Mouse (Mus musculus) forebrain, postnatal 0 days (tissue): ENCODE data around the gene Nek11. TPM values are rescaled to one million over a fixed set of nuclear protein-coding genes. Genes with fewer than 3 reads are reported as not detected.

ENCODE experiments used
- ATAC-seq: fragments of 200-750 bp; cut with Nextera tagmentation; 2 replicates; pipeline ENCODE4 v1.8.0; 2017; ENCODE audit warnings: mild to moderate bottlenecking, moderate library complexity
- DNase-seq: peaks from one replicate; pipeline ENCODE4 v3.0.0-alpha.2; 2015
- H3K27ac ChIP-seq: fragments of 300-500 bp; sonication (generic); 2 replicates; pipeline ENCODE4 v1.5.1; 2014; ENCODE audit warnings: low read depth, mild to moderate bottlenecking, antibody characterized with exemption, low read length, moderate library complexity, mixed read lengths
- H3K27me3 ChIP-seq: fragments of 300-500 bp; sonication (generic); 2 replicates; pipeline ENCODE4 v1.6.1; 2014; ENCODE audit warnings: mild to moderate bottlenecking, low read length, mixed read lengths; ENCODE audit not compliant: insufficient read depth
- H3K36me3 ChIP-seq: fragments of 300-500 bp; sonication (generic); 2 replicates; pipeline ENCODE4 v1.6.1; 2014; ENCODE audit warnings: mild to moderate bottlenecking, moderate library complexity; ENCODE audit not compliant: insufficient read depth
- H3K4me1 ChIP-seq: fragments of 300-500 bp; sonication (generic); 2 replicates; pipeline ENCODE4 v1.6.1; 2014; ENCODE audit warnings: antibody characterized with exemption; ENCODE audit not compliant: insufficient read depth
- H3K4me2 ChIP-seq: fragments of 300-500 bp; sonication (generic); 2 replicates; pipeline ENCODE4 v1.6.1; 2014; ENCODE audit warnings: low read depth, mild to moderate bottlenecking, moderate library complexity
- H3K4me3 ChIP-seq: fragments of 300-500 bp; sonication (generic); 2 replicates; pipeline ENCODE4 v1.5.1; 2014; ENCODE audit warnings: low read depth, low read length, mixed read lengths
- H3K9ac ChIP-seq: fragments of 300-500 bp; sonication (generic); 2 replicates; pipeline ENCODE4 v1.6.1; 2014; ENCODE audit warnings: mild to moderate bottlenecking
- H3K9me3 ChIP-seq: fragments of 300-500 bp; sonication (generic); 2 replicates; pipeline ENCODE4 v1.6.1; 2016; ENCODE audit warnings: low read length
- CTCF ChIP-seq: sonication (generic); IDR thresholded peaks from 2 replicates; pipeline ENCODE4 v1.5.1; 2016; ENCODE audit warnings: antibody characterized with exemption, control low read depth, low read depth
- WGBS: fragments of 180-500 bp; shearing (Covaris S2); extraction: QIAGEN DNeasy Blood & Tissue Kit; methylation state at CpG from one replicate; pipeline ENCODE4 v1.1.7; 2014; 5-methylcytosine and 5-hydroxymethylcytosine counted together
- polyA plus RNA-seq: library from polyadenylated mRNA; unstranded; fragments of >200 nt; fragmentation: Nextera tagmentation; extraction: Ambion mirVana; gene quantifications from 2 replicates; pipeline ENCODE4 v1.2.1, GENCODE M21; 2015
- total RNA-seq: library from RNA; depleted of rRNA; stranded (reverse); fragments of >200 nt; gene quantifications from 2 replicates; pipeline ENCODE4 v1.2.3, GENCODE M21; 2014

Gene Nek11
- total and polyA plus RNA-seq, 2 experiments from 2014 or later, result 3.3 to 4.1 TPM

DNA sequence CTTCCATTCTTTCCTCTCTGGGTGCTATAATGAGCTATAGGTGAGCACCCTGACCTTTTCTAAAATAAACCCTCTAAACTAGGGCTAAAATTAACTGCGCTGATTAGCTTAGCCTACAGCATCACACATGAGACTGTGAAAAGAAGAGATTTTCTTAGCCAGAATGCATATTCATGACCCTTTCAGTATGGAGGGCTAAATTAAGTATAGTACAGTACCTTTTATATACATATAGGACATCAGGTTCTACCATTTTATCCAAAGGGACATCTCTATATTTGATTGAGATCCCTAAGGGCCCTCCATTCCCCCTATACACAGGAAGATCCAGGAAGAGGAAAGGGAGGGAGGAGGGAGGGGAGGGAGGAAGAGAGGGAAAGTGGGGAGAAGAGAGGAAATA lies 141.2 kb downstream of the Nek11 start:
- Histone ChIP-seq H3K4me1 (0 out of 2 replicates have a peak, but pooled peaks cover 3% of the 10 kb centered on the region), H3K9ac (no peak overlapping the region), H3K9me3 (no peaks in the 10 kb centered on the region), H3K4me3 (no peak overlapping the region), H3K27ac (no peak overlapping the region), H3K36me3 (no peaks in the 10 kb centered on the region), H3K27me3 (no peaks in the 10 kb centered on the region), H3K4me2 (no peak overlapping the region)
- WGBS, result 71% methylated on average over 1 of the region's 1 CpGs
- DNase-seq (no peak), ATAC-seq (no peak)
- TF ChIP-seq CTCF, result no peak

DNA sequence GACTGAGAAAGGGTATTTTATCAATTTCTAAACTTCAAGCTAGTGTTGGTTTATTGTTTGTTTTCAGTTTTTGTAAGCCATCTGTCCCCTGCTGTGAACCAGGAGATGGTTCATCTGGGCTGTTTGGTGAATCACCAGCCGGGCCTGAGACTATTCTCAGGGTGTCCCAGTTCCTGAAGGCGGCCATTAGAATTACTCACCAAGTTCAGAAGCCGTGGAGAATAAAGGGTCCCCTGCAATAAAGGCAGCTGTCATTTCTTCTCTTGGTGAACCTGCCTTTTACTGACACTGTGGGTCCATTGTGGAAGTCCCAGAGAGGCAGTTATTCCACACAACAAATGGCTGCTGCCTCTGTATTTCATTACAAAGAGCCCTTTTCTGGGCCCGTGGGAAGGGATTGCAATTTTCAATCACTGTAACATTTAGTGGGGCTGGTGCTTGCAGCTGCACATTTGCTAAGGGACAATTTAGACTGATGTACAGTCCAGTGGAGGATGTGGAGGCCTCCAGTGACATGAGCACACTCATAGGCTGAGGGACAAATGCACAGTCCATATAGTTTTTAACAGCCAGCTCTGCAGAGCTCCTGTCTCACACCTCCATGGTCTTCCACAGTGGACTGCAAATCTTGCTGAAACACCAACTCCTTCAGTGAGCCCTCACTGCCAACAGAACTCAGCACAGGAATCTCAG lies 142.8 kb downstream of the Nek11 start:
- no peaks in the 10 kb centered on the region for H3K9me3 ChIP-seq
- no peak overlapping the region for H3K27ac ChIP-seq
- H3K4me1 ChIP-seq, result no peaks in the 10 kb centered on the region
- DNase-seq (no peak), ATAC-seq (peak; percentile 32)
- H3K36me3 ChIP-seq, result no peaks in the 10 kb centered on the region
- TF ChIP-seq CTCF, result no peak
- no peaks in the 10 kb centered on the region for H3K27me3 ChIP-seq
- H3K4me3 ChIP-seq, result no peak overlapping the region
- WGBS, result 32% methylated on average over 4 of the region's 4 CpGs
- H3K4me2 ChIP-seq, result no peak overlapping the region
- no peak overlapping the region for H3K9ac ChIP-seq

DNA sequence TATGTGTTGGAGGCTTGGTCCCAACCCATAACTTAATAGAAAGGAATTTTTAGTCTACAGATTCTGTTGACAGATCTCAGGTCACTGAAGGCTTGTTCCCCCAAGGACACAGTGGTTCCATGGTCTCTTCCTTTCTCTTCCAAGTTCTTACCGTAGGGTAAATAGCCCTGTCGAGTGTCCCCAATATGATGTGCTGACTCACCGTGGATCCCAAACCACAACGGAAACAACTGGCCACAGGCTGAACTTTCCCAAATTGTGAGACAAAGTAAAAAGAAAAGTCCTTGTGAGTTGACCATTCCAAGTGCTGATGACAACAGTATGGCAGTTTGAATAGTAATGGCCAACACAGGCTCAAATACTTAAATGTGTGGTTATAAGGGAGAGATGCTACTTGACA lies 144.1 kb downstream of the Nek11 start:
- H3K9ac ChIP-seq, result no peak overlapping the region
- no peaks in the 10 kb centered on the region for H3K27me3 ChIP-seq
- WGBS, result 96% methylated on average over 4 of the region's 4 CpGs
- H3K36me3 ChIP-seq, result no peaks in the 10 kb centered on the region
- no peak overlapping the region for H3K27ac ChIP-seq
- H3K4me2 ChIP-seq, result no peak overlapping the region
- H3K4me1 ChIP-seq, result no peaks in the 10 kb centered on the region
- ATAC-seq (no peak), DNase-seq (no peak)
- no peak for TF ChIP-seq CTCF
- H3K4me3 ChIP-seq, result no peak overlapping the region
- H3K9me3 ChIP-seq, result no peaks in the 10 kb centered on the region

DNA sequence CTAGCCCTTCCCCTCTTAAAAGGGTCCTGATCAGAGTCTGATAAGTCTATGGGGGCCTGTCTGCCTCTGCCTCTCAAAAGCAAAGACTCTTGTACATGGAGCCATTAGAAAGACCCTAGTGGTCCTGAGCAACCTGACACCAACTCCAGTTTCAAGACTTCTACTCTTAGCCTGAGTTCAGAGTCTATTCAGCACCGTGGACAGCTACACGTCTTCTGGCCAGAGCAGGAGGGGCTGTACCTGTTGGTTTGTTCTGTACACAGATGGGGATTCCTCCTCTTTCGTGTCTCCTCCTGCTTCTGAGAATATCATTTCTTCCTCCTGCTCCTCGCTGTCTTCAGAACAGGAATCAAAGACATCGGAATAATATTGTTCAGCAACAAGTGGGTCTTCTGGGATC lies 151.3 kb downstream of the Nek11 start:
- WGBS, result 40% methylated on average over 5 of the region's 5 CpGs
- H3K4me2 ChIP-seq, result no peak overlapping the region
- ATAC-seq (no peak), DNase-seq (no peak)
- no peaks in the 10 kb centered on the region for H3K36me3 ChIP-seq
- no peaks in the 10 kb centered on the region for H3K4me1 ChIP-seq
- TF ChIP-seq CTCF, result no peak
- H3K27ac ChIP-seq, result no peak overlapping the region
- no peak overlapping the region for H3K4me3 ChIP-seq
- H3K9ac ChIP-seq, result no peak overlapping the region
- H3K9me3 ChIP-seq, result no peaks in the 10 kb centered on the region
- no peaks in the 10 kb centered on the region for H3K27me3 ChIP-seq

DNA sequence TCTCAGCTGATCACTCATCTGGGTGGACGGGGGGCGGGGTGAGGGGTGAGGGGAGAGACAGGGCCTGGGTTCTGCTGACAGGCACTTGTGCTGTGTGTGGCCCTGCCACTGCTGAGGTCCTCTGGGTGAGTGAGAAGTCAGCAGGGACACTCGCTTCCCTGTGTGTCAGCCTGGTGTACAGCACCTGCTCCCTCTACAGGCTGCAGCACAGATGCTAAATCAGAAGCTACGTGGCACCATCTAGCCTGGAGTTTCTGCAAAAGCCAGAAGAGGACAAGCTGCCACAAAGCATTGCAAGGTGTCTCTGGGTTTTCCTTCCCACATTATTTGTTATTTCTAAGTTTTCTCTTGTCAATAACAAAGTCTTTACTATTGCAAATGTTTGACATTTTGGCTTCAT lies 180.9 kb downstream of the Nek11 start:
- DNase-seq (no peak), ATAC-seq (no peak; the same call in 1 of the 2 replicates)
- Histone ChIP-seq H3K4me2 (no peak overlapping the region), H3K36me3 (no peaks in the 10 kb centered on the region), H3K9ac (no peak overlapping the region), H3K27ac (no peak overlapping the region), H3K4me1 (no peaks in the 10 kb centered on the region), H3K4me3 (no peak overlapping the region), H3K27me3 (no peaks in the 10 kb centered on the region), H3K9me3 (no peaks in the 10 kb centered on the region)
- 59% methylated on average over 4 of the region's 4 CpGs for WGBS
- peak; percentile 51 for TF ChIP-seq CTCF

DNA sequence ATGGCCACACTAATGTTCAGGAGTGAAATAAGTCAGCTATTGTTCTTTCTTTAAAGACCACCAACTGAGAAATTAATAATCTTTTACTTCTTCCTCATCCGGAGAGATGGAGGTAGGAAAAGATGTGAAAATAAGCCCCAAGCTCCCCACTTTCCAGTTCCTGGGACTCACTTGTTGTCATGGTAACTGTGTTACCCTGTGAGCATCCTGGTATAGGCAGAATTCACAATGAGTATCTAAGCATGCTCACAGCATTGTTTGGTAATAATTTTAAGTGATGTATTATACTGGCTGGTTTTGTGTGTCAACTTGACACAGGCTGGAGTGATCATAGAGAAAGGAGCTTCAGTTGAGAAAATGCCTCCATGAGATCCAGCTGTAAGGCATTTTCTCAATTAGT lies 195.0 kb downstream of the Nek11 start:
- no peak overlapping the region for H3K4me3 ChIP-seq
- WGBS, result 12% methylated on average over 1 of the region's 1 CpGs
- no peak overlapping the region for H3K9ac ChIP-seq
- no peaks in the 10 kb centered on the region for H3K36me3 ChIP-seq
- ATAC-seq (peak; percentile 65; the same call in 1 of the 2 replicates), DNase-seq (no peak)
- H3K9me3 ChIP-seq, result no peaks in the 10 kb centered on the region
- no peak overlapping the region for H3K27ac ChIP-seq
- H3K27me3 ChIP-seq, result no peaks in the 10 kb centered on the region
- H3K4me1 ChIP-seq, result no peaks in the 10 kb centered on the region
- TF ChIP-seq CTCF, result no peak
- H3K4me2 ChIP-seq, result no peak overlapping the region

DNA sequence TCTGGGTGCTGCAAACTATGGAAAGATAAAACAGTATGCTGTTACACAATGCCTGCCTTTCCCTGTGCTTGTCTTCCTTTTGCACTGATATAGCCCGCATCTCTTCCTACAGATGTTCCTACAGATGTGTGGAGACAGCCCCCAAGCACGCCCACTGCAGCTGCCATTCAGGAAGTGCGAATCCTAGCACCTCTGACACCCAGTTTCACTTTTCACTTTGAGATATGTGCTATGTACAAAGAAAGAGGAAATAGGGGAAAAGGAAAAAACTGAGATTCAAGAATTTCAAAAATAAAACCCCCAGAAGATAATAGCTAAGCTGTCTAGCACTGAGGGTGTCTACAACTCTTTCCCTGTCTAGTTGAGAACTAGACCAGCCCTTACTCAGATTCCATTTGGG lies 208.6 kb downstream of the Nek11 start:
- no peak for DNase-seq
- no peak for TF ChIP-seq CTCF
- ATAC-seq, result no peak
- H3K4me3 ChIP-seq, result no peak overlapping the region
- no peak overlapping the region for H3K27ac ChIP-seq
- H3K4me2 ChIP-seq, result no peak overlapping the region
- no peaks in the 10 kb centered on the region for H3K36me3 ChIP-seq
- H3K27me3 ChIP-seq, result no peaks in the 10 kb centered on the region
- no peak overlapping the region for H3K9ac ChIP-seq
- WGBS, result 86% methylated on average over 3 of the region's 3 CpGs
- H3K9me3 ChIP-seq, result no peaks in the 10 kb centered on the region
- H3K4me1 ChIP-seq, result no peaks in the 10 kb centered on the region
